Mouse (Mus musculus): Measurements from ENCODE around the gene Shroom3.

The Shroom3 gene

DNA sequence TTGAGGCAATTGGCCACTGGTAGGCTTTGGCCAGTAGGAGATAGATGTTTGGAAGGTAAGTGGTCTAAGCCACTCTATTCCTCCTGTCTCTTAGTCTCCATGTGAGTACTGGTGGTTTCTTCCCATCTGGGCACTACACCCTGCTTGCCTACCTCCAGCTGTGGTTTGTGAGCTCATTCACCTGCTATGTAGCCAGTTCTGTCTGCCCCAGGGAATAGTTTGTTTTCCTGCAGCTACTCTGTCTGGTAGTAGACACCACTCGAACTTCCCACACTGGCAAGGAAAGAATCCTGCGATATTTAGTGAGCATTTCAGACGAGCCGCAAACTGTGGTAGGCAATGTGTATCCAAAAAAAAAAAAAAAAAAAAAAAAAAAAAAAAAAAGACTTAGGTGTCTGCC is 68.3 kb downstream of the Shroom3 start:
- DNase-seq (ENCODE audit: extremely low read depth, low read depth): no peak

DNA sequence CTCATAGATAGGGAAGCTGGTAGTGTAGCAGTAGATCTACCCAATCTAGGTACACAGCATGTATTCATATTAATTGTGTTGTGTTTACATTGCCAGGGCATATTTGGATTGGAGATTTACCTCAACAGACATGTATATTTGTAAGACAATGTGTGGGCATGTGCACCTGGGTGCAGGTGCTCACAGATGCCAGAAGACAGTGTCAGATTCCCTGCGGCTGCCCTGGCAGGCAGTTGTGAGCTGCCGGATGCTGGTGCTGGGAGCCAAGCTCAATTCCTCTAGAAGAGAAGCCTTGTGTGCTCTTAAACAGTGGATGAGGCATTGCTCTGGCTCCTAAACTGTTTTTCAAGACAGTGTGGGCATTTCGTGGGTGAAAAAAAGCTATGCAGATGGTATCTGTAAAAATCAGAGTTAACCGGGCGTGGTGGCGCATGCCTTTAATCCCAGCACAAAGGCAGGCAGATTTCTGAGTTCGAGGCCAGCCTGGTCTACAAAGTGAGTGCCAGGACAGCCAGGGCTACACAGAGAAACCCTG is 72.1 kb downstream of the Shroom3 start:
- no peak for DNase-seq (ENCODE audit: extremely low read depth, low read depth)

DNA sequence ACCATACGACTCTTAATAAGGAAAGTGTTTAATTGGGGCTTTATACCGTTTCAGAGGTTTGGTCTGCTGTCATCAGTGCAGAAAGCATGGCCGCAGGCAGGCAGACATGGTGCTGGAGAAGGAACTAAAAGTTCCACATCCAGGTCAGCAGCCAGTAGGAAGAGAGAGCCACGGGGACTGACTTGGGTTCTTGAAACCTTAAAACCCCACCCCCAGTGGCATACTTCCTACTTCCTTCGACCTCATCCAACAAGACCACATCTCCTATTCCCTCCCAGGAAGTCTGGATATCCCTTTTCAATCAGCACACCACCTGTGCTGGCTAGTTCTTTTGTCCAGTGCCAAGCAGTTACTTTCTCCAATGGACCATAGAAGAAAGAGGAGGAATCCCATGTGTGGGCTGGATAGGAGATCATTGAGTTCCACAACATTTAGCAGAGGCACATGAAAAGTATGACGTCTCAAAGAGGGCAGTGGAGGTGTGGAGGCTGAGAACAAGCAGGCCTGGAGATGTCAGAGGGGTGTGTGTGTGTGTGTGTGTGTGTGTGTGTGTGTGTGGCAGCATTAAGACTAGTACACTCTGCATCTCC is 76.0 kb downstream of the Shroom3 start:
- no peak for DNase-seq (ENCODE audit: extremely low read depth, low read depth)

GRCm38 (mm10) chr5:92760542-92760941 is 77.3 kb downstream of the Shroom3 start:
- no peak for DNase-seq (ENCODE audit: extremely low read depth, low read depth)

DNA sequence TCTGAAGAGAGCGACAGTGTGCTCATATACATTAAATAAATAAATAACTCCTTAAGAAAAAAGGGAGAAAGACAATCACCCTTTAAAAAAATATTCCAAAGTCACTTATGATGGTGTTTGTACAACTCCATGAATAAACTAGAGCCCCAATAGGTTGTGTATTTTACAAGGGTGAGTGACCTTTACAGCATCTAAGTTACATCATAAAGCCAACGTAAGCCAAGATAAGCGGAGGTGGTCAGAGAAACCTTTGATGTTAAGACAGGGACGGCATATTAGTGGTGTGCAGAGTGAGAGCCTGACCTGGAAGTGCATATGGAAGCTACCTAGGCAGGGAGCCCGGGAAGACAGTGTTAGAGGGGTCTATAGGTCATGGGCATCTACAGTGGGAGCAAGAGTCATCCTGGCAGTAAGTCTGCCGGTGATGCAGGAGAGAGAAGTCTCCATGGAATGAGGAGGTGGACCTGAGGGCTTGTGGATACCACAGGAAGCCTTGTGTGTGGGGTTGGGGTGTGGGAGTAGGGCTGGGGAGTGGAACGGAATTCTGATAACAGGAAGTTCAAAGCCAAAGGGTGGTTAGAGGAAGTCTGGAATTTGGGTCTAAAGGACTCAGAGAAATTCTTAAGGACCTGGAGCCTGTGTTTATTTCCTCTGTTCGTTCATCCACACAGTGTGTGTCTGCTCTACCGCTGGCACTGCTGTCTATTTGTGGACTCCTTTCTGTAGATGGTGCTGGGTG is 78.5 kb downstream of the Shroom3 start:
- no peak for DNase-seq (ENCODE audit: extremely low read depth, low read depth)

DNA sequence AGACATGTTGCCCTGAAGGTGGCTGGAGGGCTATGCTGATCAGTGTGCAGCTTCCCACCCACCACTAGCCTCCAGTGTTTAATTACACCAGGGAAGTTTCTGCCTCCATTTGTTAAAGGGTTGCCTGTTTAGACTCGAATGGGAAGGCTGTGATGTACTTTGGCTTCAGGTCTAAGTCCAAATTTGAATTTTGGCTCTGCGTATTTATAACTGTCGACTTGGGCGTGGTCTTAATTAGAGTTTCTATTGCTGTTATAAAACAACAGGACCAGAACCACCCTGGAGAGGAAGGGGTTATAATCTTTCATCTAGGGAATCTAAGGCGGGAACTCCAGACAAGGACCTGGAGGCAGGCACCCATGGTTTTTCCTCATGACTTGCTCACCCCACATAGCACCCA is 79.2 kb downstream of the Shroom3 start:
- no peak for DNase-seq (ENCODE audit: extremely low read depth, low read depth)

GRCm38 (mm10) chr5:92763546-92763952 is 80.3 kb downstream of the Shroom3 start:
- DNase-seq (ENCODE audit: extremely low read depth, low read depth): no peak

- DNase-seq (ENCODE audit: extremely low read depth, low read depth): no peak
Observed at GRCm38 (mm10) chr5:92766301-92766700, 83.1 kb downstream of the Shroom3 start.

GRCm38 (mm10) chr5:92767194-92767777 is 84.1 kb downstream of the Shroom3 start:
- DNase-seq (ENCODE audit: extremely low read depth, low read depth): no peak

DNA sequence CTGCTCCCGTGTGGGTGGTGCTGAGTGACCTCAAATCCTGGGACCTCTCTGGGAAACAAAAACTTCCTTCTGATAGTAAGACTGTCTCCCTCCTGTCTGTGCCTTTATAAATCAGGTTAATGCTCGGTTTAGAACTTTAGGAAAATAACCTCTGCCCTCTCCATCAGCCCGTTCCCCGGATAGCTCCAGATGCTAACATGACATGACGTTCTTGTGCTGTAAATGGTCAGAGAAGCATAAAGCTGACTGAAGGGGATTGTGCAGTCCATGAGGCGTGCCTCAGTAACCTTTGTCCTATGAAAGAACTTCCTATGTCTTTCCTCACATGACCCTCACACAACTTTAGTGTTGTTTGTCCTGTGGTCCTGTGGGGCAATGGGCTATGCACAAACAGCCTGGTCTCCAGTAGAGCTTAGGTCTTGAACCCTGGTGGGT is 84.6 kb downstream of the Shroom3 start:
- no peak for DNase-seq (ENCODE audit: extremely low read depth, low read depth)

DNA sequence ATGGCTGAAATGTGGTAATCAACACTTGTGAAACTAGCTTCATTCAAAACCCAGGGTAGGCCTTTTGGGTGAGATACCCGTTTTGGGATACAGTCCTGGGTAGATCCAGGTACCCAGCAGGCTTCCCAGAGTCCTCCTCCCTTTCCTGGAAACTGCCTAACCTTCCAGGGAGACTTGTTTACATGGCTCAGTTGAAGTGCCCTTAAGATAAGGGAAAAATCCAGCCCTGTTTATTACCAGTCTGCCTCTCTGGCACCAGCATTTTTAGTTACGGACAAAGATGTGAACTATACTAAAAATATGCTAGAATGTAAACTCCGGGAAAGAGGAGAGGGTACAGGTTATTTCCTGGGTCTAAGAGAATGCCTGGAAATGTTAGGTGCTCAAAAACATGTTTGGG is 90.6 kb downstream of the Shroom3 start:
- no peak for DNase-seq (ENCODE audit: extremely low read depth, low read depth)

GRCm38 (mm10) chr5:92774419-92774818 is 91.2 kb downstream of the Shroom3 start:
- DNase-seq (ENCODE audit: extremely low read depth, low read depth): no peak

- DNase-seq (ENCODE audit: extremely low read depth, low read depth): no peak
Observed at GRCm38 (mm10) chr5:92774893-92775292, 91.7 kb downstream of the Shroom3 start.

GRCm38 (mm10) chr5:92778395-92778794 is 95.2 kb downstream of the Shroom3 start:
- no peak for DNase-seq (ENCODE audit: extremely low read depth, low read depth)

DNA sequence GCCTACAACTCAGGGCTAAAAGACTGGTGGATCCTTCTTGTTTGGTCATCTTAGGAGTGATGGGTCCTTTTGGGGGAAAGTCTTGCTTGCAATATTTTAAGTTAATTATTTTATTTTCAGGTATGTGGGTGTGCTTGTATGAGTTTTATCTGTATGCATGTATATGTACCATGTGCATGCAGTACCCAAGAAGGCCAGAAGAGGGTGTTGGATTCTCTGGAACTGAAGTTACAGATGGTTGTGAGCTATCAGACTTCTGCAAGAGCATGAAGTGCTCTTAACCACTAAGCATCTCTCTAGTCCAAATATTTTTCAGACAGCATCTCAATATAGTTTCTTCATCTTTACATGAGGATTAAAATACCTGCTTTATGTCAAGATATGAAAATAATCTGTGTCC is 97.8 kb downstream of the Shroom3 start:
- no peak for DNase-seq (ENCODE audit: extremely low read depth, low read depth)

GRCm38 (mm10) chr5:92784037-92784860 is 101.0 kb downstream of the Shroom3 start:
- no peak for DNase-seq (ENCODE audit: extremely low read depth, low read depth)

- no peak for DNase-seq (ENCODE audit: extremely low read depth, low read depth)
Observed at GRCm38 (mm10) chr5:92785870-92786436, 102.7 kb downstream of the Shroom3 start.

DNA sequence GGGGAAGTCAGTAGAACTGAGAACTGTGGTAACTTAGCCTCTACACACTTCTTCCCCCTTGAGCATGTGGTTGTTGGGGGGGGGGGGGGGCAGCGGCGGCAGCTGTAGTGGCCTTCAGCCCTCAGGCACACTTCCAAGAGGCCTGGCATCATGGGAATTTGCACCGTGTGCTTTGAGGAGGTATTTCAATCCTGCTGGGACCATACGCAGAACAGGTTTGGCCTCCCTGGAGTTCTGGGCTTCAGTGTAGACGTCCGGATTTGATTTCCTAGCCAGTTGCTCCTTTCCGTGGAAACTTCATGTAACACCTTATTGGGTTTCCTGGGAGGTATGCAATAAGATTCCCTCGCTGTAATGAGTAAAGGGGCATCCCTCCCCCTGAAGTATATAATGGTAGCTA is 105.8 kb downstream of the Shroom3 start:
- DNase-seq (ENCODE audit: extremely low read depth, low read depth): no peak

GRCm38 (mm10) chr5:92796089-92796990 is 113.1 kb downstream of the Shroom3 start:
- no peak for DNase-seq (ENCODE audit: extremely low read depth, low read depth)

DNA sequence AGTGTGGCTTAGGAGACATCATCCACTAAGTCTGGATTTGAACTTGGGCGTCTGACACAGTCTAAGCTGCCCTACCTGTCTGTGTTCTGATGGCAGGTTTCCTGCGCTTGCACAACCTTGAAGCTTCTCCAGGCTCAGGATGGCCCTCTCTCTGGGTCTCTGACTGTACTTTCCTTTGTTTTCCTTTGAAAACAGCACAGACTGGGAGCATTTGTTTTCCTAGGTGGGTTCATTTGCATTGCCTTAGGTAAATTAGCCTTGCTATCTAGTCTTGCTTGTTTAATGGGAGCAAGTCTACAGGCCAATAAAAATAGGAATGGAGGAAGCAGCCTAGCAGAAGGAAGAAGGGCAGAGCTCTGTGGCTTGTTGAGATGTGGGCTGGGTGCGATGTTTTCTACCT is 114.7 kb downstream of the Shroom3 start:
- DNase-seq (ENCODE audit: extremely low read depth, low read depth): no peak

Data from MEL-GATA-1-ER (cell line).